Mouse (Mus musculus) embryonic stem cell, embryonic (primary cell): ENCODE results near the gene Mmp14.

Experiments used
- CTCF ChIA-PET, 4 experiments: fragments of 300-600 bp in 2 of 4; fragments of 350-600 bp in 2 of 4; sonication (Branson Sonifier 250); formaldehyde crosslinking; loops; one replicate each; lab custom pipeline; 2022; ENCODE audit warnings: inconsistent platforms in 2 of 4; lab: Charles Lee
- POLR2A ChIA-PET, 4 experiments: fragments of 300-600 bp in 2 of 4; fragments of 350-600 bp in 2 of 4; sonication (Branson Sonifier 250); formaldehyde crosslinking; loops; one replicate each; lab custom pipeline; 2022; ENCODE audit warnings: antibody characterized with exemption in 4 of 4, inconsistent platforms in 1 of 4; lab: Charles Lee

Mmp14 gene

DNA sequence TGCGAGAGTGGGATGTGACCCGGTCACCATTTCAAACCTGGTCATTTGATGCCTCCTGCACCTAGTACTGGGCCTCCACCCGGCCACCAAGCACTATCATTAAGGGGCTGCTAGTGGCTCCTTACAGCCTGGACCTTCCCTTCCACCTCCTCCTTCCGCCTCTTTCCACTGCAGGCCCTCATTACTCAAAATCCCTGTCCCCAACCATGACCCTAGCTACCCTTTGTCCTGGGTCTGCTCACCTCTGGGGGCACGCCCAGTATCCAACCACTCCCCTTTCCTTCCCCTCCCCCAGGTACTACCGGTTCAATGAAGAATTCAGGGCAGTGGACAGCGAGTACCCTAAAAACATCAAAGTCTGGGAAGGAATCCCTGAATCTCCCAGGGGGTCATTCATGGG is 8.2 kb downstream of the Mmp14 start:
- POLR2A ChIA-PET, result interaction anchor here in 2 of 4 experiments (1.1 to 2.1 kb wide), 3 partner anchors 10 to 28 kb away, joined by 3 to 7 read pairs (median 6); no protein-coding TSS in a partner anchor
- CTCF ChIA-PET, result interaction anchor here (0.7 to 2.0 kb wide), 5 partner anchors 9 to 144 kb away, joined by 3 to 7 read pairs (median 3); partner anchors contain the start of gene Slc7a7 (in 1 of the 4)

DNA sequence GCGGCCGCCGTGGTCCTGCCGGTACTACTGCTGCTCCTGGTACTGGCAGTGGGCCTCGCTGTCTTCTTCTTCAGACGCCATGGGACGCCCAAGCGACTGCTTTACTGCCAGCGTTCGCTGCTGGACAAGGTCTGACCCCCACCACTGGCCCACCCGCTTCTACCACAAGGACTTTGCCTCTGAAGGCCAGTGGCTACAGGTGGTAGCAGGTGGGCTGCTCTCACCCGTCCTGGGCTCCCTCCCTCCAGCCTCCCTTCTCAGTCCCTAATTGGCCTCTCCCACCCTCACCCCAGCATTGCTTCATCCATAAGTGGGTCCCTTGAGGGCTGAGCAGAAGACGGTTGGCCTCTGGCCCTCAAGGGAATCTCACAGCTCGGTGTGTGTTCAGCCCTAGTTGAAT is 9.1 kb downstream of the Mmp14 start:
- POLR2A ChIA-PET, result interaction anchor here in 3 of 4 experiments (0.6 to 2.1 kb wide), 6 partner anchors 8 to 57 kb away, joined by 3 to 7 read pairs (median 4); no protein-coding TSS in a partner anchor
- CTCF ChIA-PET, result interaction anchor here in 2 of 4 experiments (1.2 to 2.0 kb wide), 2 partner anchors 9 to 17 kb away, joined by 4 to 7 read pairs; no protein-coding TSS in a partner anchor

DNA sequence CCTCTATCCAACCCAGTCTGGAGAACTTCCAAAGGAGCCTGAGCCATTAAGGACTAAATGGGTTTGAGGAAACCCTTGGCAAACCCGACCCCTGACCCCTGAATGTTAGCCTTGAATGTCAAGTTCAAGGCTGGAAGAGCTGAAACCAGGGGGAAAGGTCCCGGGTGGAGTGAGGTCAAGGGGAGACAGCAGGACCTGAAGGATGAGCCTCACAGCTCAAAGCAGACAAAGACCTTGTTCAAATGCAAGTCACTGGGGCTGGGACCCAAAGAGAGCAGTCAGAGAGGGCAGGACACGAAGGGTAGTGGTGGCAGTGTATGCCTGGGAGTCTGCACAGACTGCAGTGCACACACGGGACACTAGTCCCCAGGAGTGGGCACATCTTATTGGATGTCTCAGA is 10.0 kb downstream of the Mmp14 start:
- ChIA-PET CTCF (interaction anchor here in 1 of 4 experiments (0.6 kb wide), 2 partner anchors 248 to 635 kb away, joined by 3 to 6 read pairs; no protein-coding TSS in a partner anchor), POLR2A (interaction anchor here in 2 of 4 experiments (0.7 to 3.3 kb wide), 5 partner anchors 8 to 58 kb away, joined by 3 to 23 read pairs (median 4); no protein-coding TSS in a partner anchor)

DNA sequence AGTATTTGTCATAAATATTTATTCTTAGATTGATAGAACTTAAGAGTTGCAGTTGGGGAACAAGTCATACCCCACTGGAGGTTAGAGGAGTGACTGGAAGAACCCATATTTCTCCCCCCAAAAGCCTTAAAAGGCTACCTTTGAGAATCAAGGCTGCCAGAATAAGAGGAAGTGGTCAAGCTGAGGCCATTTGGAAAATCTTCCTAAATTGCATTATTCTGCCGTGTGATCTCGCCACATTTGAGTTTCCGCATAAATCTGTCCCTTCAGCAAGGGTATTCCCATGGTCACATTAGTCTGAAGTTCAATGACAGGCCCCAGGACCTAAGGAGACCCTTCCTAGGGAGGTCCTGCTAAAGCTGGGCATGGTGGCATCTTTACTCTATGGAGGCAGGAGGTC is 11.1 kb downstream of the Mmp14 start:
- CTCF ChIA-PET, result interaction anchor here in 1 of 4 experiments (1.1 kb wide), 1 partner anchor 204 kb away, joined by 4 read pairs; no protein-coding TSS in a partner anchor
- POLR2A ChIA-PET, result interaction anchor here in 3 of 4 experiments (0.7 to 3.3 kb wide), 6 partner anchors 9 to 49 kb away, joined by 3 to 23 read pairs (median 4); partner anchors contain the start of gene Slc7a7 (in 1 of the 3)

DNA sequence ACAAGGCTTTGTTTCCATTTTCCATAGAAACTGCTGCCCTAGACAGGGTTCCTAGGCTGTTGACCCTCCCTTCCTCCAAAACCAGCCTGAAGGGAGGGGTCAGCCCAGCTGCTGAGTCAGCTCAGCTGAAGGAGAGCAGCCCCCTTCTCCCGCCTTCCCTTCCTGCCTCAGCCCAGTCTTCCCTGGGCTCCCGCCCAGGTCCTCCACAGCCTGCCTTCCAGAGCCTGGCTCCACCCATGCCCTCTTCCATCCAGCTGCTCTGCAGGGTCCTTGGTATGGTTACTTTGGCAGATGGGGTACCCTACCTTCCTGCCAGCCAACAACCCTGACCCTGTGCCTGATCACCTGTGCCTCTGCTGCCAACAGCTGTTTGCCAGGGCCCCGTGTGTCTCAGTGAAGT is 11.8 kb downstream of the Mmp14 start:
- ChIA-PET CTCF (interaction anchor here in 3 of 4 experiments (0.6 to 1.2 kb wide), 6 partner anchors 11 to 204 kb away, joined by 3 to 5 read pairs (median 4); partner anchors contain the start of gene Mrpl52 (in 1 of the 3)), POLR2A (interaction anchor here in 3 of 4 experiments (0.6 to 3.3 kb wide), 18 partner anchors 10 to 335 kb away, joined by 3 to 23 read pairs (median 4); partner anchors contain the start of genes Dad1 (in 1 of the 3), Lrp10 (in 1 of the 3), Mrpl52 (in 1 of the 3) and Oxa1l (in 1 of the 3))

DNA sequence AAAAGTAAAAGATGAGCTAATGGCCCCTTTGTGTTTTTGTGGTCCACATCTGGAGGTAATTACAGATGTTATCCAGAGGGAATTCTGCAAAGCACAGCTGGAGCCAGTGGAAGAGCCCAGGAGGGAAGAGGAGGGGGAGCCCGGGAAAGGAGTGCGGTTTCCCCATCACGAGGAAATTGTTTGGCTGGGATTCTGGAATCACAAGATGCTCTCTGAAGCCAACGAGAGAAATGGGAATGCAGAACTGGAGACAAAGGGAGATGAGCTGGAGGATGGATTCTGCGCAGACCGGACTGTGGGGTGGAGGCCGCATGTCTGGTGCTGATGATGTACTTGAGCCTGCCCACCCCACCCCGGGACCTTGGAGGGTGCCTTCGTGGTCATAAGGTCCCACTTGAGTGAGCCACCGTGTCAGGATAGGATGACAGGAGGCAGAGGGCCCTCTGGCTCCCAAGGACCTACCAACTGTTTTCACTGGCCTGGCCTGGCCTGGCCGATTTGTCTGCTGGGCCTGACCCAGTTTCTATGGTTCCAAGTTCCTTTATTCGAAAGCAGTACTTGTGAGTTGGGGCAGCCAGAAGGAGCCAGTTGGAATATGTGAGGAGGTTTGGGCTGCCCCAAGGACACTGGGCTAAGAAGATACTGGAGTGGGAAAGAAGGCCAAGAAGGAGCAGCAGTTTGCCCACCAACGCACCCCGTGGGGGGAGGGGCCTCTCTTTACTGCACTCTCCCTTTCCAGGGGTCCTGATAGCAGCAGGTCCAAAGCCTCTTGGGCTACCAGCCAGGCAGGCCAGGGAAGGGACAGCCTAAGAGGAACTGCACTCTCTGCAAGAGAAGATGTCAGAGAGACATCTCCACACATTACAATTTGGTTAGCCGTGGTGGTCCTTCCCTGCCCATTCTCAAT is 12.6 kb downstream of the Mmp14 start:
- ChIA-PET CTCF (interaction anchor here (0.6 to 2.7 kb wide), 10 partner anchors 12 to 342 kb away, joined by 3 to 9 read pairs (median 4); partner anchors contain the start of genes Mrpl52 (in 1 of the 4) and Slc7a7 (in 1 of the 4)), POLR2A (interaction anchor here in 3 of 4 experiments (0.6 to 3.3 kb wide), 26 partner anchors 10 to 360 kb away, joined by 3 to 23 read pairs (median 3); partner anchors contain the start of genes Mrpl52 (in 2 of the 3), Dad1 (in 1 of the 3), Lrp10 (in 1 of the 3) and Oxa1l (in 1 of the 3))

DNA sequence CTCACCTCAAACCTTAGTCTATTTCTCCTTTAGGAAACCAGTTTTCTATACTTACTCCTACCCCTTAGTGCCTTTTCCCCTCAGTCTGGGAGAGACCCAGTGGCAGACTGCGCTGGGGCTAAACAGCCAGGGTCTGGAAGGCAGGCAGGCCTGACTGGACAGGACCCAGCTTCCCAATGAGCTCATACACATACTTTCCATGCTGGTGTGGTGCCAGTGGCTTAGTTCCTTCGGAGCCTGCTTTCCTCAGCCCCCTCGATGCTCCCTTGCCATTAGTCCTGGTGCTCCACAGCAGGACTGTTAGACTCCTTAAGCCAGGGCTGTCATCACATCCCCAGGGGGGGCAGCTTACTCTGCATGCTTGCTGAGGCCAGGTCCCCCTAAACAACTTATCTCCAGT is 14.1 kb downstream of the Mmp14 start:
- POLR2A ChIA-PET, result interaction anchor here in 2 of 4 experiments (0.6 to 3.0 kb wide), 10 partner anchors 8 to 84 kb away, joined by 3 to 10 read pairs (median 3); partner anchors contain the start of genes Lrp10 (in 2 of the 2) and Mrpl52 (in 2 of the 2)
- CTCF ChIA-PET, result interaction anchor here in 2 of 4 experiments (0.8 to 2.7 kb wide), 6 partner anchors 22 to 217 kb away, joined by 3 to 9 read pairs (median 4); partner anchors contain the start of gene Slc7a7 (in 1 of the 2)

DNA sequence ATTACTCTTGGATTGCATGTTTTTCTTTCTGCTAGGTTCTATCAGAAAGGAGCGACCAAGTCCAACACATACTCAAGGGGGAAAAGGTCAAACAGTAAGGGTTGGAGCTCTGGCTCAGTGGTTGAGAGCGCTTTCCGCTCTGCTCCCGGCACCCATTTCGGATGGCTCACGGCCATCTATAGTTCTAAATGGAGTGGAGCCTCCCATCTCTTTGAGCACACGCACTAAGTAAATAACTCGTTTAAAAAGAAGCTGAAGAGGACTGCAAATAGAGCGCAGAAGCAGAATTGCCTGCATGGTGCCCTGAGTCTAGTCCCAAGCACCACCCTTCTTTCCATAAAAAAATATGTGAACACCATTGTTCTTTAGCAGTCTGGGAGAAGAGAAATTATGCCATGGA is 22.2 kb downstream of the Mmp14 start:
- ChIA-PET CTCF (interaction anchor here in 3 of 4 experiments (0.6 to 1.5 kb wide), 5 partner anchors 11 to 225 kb away, joined by 3 to 6 read pairs (median 3); partner anchors contain the start of genes Lrp10 (in 1 of the 3) and Slc7a7 (in 1 of the 3)), POLR2A (interaction anchor here in 2 of 4 experiments (0.7 to 1.4 kb wide), 4 partner anchors 9 to 230 kb away, joined by 3 to 4 read pairs (median 3); partner anchors contain the start of gene Slc7a7 (in 1 of the 2))

DNA sequence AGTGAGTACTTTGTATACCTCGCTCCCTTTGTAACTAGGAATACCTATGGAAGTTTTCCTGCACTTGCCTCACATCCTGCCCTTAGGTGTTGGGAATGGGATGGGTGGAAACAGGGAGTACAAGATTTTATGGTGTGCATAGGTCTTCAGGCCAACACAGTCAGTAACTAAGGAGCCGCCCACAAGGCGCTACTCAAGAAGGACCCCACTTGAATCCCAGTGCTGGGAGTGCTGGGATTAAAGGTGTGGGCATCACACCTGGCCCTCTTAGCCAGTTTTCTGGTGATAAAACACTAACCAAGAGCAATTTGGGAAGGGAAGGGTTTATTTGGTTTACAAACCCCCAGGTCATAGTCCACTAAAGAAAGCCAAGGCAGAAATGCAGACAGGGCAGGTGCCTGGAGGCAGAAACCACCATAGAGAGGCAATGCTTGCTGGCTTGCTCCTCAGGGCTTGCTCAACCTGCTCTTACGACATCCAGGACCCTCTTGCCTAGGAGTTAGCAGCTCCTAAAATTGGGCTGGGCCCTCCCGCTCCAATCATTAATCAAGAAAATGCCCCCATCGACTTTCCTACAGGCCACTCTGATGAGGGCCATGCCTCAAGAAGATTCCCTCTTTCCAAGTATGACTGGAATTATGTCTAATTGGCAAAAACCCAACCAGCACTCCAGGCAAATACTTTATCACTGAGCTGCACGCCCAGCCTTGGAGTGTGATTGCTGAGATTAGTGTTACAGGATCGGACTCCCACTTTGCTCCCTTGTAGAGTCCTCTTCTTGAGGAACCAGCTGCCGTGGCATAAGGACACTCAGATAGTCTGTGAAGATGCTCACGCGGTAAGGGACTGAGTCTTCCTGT is 23.5 kb downstream of the Mmp14 start:
- POLR2A ChIA-PET, result interaction anchor here in 2 of 4 experiments (0.5 to 1.6 kb wide), 5 partner anchors 9 to 44 kb away, joined by 3 to 5 read pairs (median 3); partner anchors contain the start of genes Lrp10 (in 1 of the 2) and Slc7a7 (in 1 of the 2)
- CTCF ChIA-PET, result interaction anchor here in 3 of 4 experiments (0.6 to 1.5 kb wide), 3 partner anchors 9 kb away, joined by 3 read pairs; partner anchors contain the start of gene Lrp10 (in 3 of the 3)

DNA sequence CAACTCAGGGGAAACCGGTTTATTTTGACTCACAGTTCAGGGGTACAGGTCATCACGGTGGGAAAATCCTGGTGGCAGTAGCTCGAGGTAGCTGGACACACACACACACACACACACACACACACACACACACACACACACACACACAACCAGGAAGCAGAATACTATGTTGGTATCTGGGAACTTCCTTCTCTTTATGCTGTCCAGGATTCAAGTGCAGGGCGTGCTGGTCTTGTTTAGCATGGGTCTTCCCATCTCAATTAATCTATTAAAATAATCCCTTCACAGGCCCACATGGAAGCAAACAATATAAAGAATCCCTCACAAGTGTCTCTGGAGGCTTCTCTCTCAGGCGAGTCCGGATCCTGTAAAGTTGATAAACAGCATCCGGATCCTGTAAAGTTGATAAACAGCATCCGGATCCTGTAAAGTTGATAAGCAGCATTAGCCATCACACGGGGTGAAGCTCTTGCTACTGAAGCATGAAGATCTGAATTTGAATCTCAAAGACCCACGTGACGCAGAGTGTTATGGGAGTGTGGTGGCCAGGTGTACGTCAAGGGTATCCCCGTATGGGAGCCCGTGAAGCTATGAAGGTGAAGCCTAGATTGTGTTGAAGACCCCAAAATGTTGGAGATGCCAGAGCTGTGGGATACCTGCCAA is 26.6 kb downstream of the Mmp14 start:
- ChIA-PET POLR2A (interaction anchor here in 1 of 4 experiments (0.8 to 1.7 kb wide), 3 partner anchors 14 to 230 kb away, joined by 3 to 5 read pairs (median 3); partner anchors contain the start of gene Oxa1l), CTCF (interaction anchor here in 1 of 4 experiments (1.1 kb wide), 1 partner anchor 9 kb away, joined by 3 read pairs; no protein-coding TSS in a partner anchor)

DNA sequence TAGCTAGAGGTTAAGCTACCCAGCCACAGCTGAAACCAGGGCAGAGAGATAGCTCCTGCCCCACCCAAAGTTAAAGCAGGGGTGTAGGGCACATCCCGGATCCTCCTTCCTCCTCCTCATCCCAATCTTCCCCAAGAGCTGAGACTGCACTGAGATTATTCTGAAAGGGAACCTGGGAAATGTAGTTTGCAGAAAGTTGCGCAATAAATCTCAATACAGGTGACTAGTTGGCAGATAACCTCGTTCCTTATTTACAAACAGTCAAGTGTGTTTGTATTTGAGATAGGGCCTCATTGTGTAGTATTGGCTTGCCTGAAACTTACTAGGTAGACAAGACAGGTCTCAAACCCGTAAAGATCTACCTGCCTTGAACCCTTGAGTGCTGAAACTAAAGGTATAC is 30.7 kb downstream of the Mmp14 start:
- ChIA-PET POLR2A (interaction anchor here in 1 of 4 experiments (1.0 to 1.7 kb wide), 2 partner anchors 11 to 14 kb away, joined by 3 to 4 read pairs; no protein-coding TSS in a partner anchor), CTCF (no interaction called here)

DNA sequence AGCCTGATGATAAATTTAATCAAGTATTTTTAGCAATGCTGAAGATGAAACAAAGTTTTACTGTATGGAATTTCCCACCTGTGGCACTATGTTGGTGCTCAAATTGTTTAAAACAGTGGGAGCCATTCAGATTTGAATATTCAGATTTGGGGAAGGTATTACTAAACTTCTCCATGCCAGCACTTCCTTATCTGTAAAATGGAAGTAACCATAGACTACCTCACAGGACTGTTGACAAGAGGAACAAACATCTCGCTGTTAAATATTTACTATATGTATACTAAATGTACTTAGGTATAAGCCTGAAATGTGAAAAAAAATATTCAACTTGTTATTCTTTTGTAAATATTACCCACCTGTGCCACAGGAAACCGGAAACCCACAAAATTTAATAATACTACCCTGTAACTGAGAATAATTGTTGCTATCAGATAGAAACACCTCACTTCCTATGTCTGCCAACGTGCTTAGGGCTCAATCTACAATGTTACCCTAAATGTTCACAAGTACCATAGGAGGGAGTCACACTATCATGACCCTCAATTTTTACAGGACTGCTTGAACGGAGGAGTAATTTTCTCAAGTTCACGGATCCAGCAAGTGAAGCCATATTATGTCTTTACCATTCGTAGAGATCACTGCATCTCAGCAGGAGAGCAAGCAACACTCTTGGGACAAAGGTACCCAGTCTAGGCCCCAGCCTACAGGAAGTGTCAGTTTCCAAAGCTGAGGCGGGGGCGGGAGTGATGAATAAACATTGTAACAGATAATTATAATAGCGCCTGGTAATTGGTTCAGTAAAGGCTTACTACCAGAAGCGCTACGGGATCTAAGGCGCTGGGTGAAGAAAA is 31.9 kb downstream of the Mmp14 start:
- ChIA-PET CTCF (interaction anchor here (0.6 to 1.4 kb wide), 17 partner anchors 9 to 311 kb away, joined by 3 to 11 read pairs (median 4); partner anchors contain the start of gene Slc7a7 (in 1 of the 4)), POLR2A (interaction anchor here in 3 of 4 experiments (0.7 to 1.7 kb wide), 34 partner anchors 8 to 229 kb away, joined by 3 to 10 read pairs (median 4); partner anchors contain the start of genes Mrpl52 (in 2 of the 3), 1700123O20Rik (in 1 of the 3), Abhd4 (in 1 of the 3) and Dad1 (in 1 of the 3))

DNA sequence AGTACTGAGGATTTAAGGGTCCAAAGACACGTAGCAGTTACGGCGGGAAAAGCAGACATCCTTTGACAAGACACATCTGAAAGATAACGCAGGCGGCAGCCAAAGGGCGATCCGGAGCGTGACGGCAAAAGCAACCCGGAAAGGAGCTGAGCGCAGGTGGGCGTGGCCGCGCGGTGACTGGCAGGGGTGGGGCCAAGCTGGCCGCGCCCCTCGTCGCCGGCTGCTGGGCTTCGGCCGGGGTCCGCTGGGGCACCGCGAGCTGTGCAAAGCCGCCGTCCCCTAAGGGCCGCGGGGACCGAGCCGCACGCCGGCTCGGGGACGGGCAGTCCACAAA is 32.5 kb downstream of the Mmp14 start, which contains the start of gene Lrp10:
Gene Lrp10, plus strand, starts transcription at position 179 of the 334 bp plus-strand sequence.
- ChIA-PET POLR2A (interaction anchor here in 3 of 4 experiments (0.6 to 1.7 kb wide), 39 partner anchors 9 to 230 kb away, joined by 3 to 10 read pairs (median 4); partner anchors contain the start of genes Mrpl52 (in 2 of the 3), 1700123O20Rik (in 1 of the 3), Abhd4 (in 1 of the 3) and Dad1 (in 1 of the 3)), CTCF (interaction anchor here (0.5 to 1.4 kb wide), 22 partner anchors 9 to 312 kb away, joined by 3 to 11 read pairs (median 4); partner anchors contain the start of gene Slc7a7 (in 1 of the 4))

DNA sequence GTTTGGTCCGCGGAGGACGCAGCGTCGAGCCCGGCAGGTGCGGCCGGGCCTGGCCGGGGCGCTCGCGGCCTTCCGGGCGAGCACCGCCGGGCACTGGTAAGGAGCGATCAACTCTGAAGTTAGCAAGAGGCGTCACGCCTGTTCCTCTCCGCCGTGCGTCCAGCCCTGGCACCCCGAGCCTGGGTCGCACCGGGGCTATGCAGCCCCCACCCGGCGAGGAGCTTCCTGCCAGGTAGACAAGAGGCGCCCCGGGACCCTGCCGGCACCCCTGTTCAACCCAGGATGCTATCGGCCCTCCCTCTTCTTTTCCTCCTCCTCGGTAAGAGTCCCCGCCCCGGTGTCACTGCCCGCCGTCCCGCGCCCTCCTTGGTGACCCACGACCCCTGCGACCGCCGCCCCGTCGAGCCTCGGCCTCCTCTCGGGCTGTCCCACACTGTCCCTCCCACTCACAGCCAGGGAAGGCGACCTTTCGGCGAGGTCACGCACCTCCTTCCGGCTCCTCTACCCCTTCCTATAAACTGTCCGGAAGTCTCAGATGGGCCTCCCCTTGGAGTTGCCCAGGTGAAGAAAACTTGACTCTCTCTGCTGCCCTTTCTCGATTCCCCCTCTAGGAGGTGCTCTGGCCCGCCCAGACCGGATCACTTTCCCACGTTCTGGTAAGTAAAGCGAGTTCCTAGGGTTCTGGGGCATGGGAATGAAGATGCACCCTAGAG is 33.0 kb downstream of the Mmp14 start:
- POLR2A ChIA-PET, result interaction anchor here in 3 of 4 experiments (0.6 to 1.7 kb wide), 41 partner anchors 8 to 230 kb away, joined by 3 to 10 read pairs (median 4); partner anchors contain the start of genes Mrpl52 (in 2 of the 3), 1700123O20Rik (in 1 of the 3), Abhd4 (in 1 of the 3) and Dad1 (in 1 of the 3)
- CTCF ChIA-PET, result interaction anchor here (0.5 to 1.4 kb wide), 23 partner anchors 10 to 407 kb away, joined by 3 to 11 read pairs (median 4); partner anchors contain the start of gene Slc7a7 (in 1 of the 4)
